ENCODE assay signal across 8 mouse cellular contexts in genomic region chr12:70228155-70228554, GRCm38 (mm10). TPM values are rescaled to one million over a fixed set of nuclear protein-coding genes. Genes with fewer than 3 reads are reported as not detected.
DNase-seq lines count a peak whose midpoint lies in the region; ATAC-seq lines count a peak whose summit lies in the region.
"Had no signal": no experiment of that assay in that cellular context is flagged by ENCODE, and none has a peak within 500 bp of the region (broad histone marks: within the 10 kb centered on the region; RNA-seq: fewer than 3 reads in every experiment).

No protein-coding gene starts in this region.

- no peaks in the 10 kb centered on the region for H3K27me3 ChIP-seq in kidney, embryonic 16.5 days (ENCODE audit: insufficient read depth, low read length)
- no peaks in the 10 kb centered on the region for H3K27me3 ChIP-seq in embryonic facial prominence, embryonic 15.5 days
- H3K27me3 ChIP-seq in intestine, embryonic 16.5 days (replicated peaks; ENCODE audit: control insufficient read depth, insufficient read depth, low read length), result no peaks in the 10 kb centered on the region
- peaks cover 6% of the 10 kb centered on the region; the same call in 1 of the 2 replicates for H3K27me3 ChIP-seq in midbrain, embryonic 15.5 days (replicated peaks)

- 73% methylated on average over 11 of the region's 11 CpGs for WGBS in kidney, embryonic 16.5 days
- 74% methylated on average over 11 of the region's 11 CpGs for WGBS in embryonic facial prominence, embryonic 15.5 days
- 66% methylated on average over 11 of the region's 11 CpGs for WGBS in intestine, embryonic 16.5 days
- WGBS in midbrain, embryonic 15.5 days, result 69% methylated on average over 11 of the region's 11 CpGs

- no peaks in the 10 kb centered on the region for H3K36me3 ChIP-seq in kidney, embryonic 16.5 days (ENCODE audit: insufficient read depth, low read length)
- no peaks in the 10 kb centered on the region for H3K36me3 ChIP-seq in embryonic facial prominence, embryonic 15.5 days
- H3K36me3 ChIP-seq in intestine, embryonic 16.5 days (ENCODE audit: control insufficient read depth, insufficient read depth, low read length), result no peaks in the 10 kb centered on the region
- H3K36me3 ChIP-seq in midbrain, embryonic 15.5 days (replicated peaks), result no peaks in the 10 kb centered on the region

- H3K4me2 ChIP-seq in kidney, embryonic 16.5 days (replicated peaks; ENCODE audit: low read depth, low read length), result peak overlapping the region; percentile 95
- peak overlapping the region; percentile 84 for H3K4me2 ChIP-seq in embryonic facial prominence, embryonic 15.5 days (replicated peaks)
- H3K4me2 ChIP-seq in intestine, embryonic 16.5 days (ENCODE audit: low read depth, low read length), result peak overlapping the region; percentile 90
- peak overlapping the region; percentile 72; the same call in 1 of the 2 replicates for H3K4me2 ChIP-seq in midbrain, embryonic 15.5 days

- no peak for DNase-seq in kidney, adult 11 months
- no peak for DNase-seq in layer of hippocampus, postnatal 10 days (ENCODE audit: low spot score in 2 of 2)
- DNase-seq in thymus, adult 18-20 months, result no peak
- DNase-seq: right cerebral cortex, postnatal 14 days had no signal

- H3K4me1 ChIP-seq in kidney, embryonic 16.5 days (ENCODE audit: insufficient read depth, low read length), result peaks cover 22% of the 10 kb centered on the region
- peaks cover 20% of the 10 kb centered on the region for H3K4me1 ChIP-seq in embryonic facial prominence, embryonic 15.5 days
- peaks cover 12% of the 10 kb centered on the region for H3K4me1 ChIP-seq in intestine, embryonic 16.5 days (ENCODE audit: control insufficient read depth, insufficient read depth, low read length)
- peaks cover 17% of the 10 kb centered on the region for H3K4me1 ChIP-seq in midbrain, embryonic 15.5 days

- peak overlapping the region; percentile 64; the same call in 1 of the 2 replicates for H3K4me3 ChIP-seq in kidney, embryonic 16.5 days (ENCODE audit: low read length)
- peak overlapping the region; percentile 54 for H3K4me3 ChIP-seq in embryonic facial prominence, embryonic 15.5 days (replicated peaks)
- peak overlapping the region; percentile 59 for H3K4me3 ChIP-seq in intestine, embryonic 16.5 days (ENCODE audit: low read length)
- no peak overlapping the region; the same call in 1 of the 2 replicates for H3K4me3 ChIP-seq in midbrain, embryonic 15.5 days

- ATAC-seq in kidney, embryonic 16.5 days (ENCODE audit: low FRiP score, low TSS enrichment), result no peak; the same call in 1 of the 2 replicates
- no peak for ATAC-seq in embryonic facial prominence, embryonic 15.5 days (ENCODE audit: insufficient number of reproducible peaks, low FRiP score, low TSS enrichment, low read depth)
- ATAC-seq in intestine, embryonic 16.5 days, result peak; percentile 36
- no peak for ATAC-seq in midbrain, embryonic 15.5 days (replicated peaks)

- no peaks in the 10 kb centered on the region for H3K9me3 ChIP-seq in kidney, embryonic 16.5 days (ENCODE audit: low read length)
- H3K9me3 ChIP-seq in embryonic facial prominence, embryonic 15.5 days (replicated peaks), result no peaks in the 10 kb centered on the region
- no peaks in the 10 kb centered on the region for H3K9me3 ChIP-seq in intestine, embryonic 16.5 days (ENCODE audit: control insufficient read depth, low read length)
- no peaks in the 10 kb centered on the region for H3K9me3 ChIP-seq in midbrain, embryonic 15.5 days

- H3K9ac ChIP-seq in kidney, embryonic 16.5 days (replicated peaks; ENCODE audit: low read length), result peak overlapping the region; percentile 78
- H3K9ac ChIP-seq in embryonic facial prominence, embryonic 15.5 days, result no peak overlapping the region
- peak overlapping the region; percentile 74 for H3K9ac ChIP-seq in intestine, embryonic 16.5 days (ENCODE audit: low read depth, low read length)
- no peak overlapping the region for H3K9ac ChIP-seq in midbrain, embryonic 15.5 days

- peak overlapping the region; percentile 61 for H3K27ac ChIP-seq in kidney, embryonic 16.5 days (ENCODE audit: low read length)
- 0 out of 2 replicates have a peak overlapping the region, but pooled peaks have one; percentile 44 for H3K27ac ChIP-seq in embryonic facial prominence, embryonic 15.5 days (replicated peaks)
- peak overlapping the region; percentile 66 for H3K27ac ChIP-seq in intestine, embryonic 16.5 days (ENCODE audit: low read length)
- H3K27ac ChIP-seq in midbrain, embryonic 15.5 days, result no peak overlapping the region

RNA-seq across cellular contexts. Expression of gene Pygl, which starts 3.1 kb away (rescaled TPM):
- polyA plus RNA-seq in kidney, embryonic 16.5 days (2015; fragmentation: Nextera tagmentation; extraction: Ambion mirVana), result 47.9 and 49.1 TPM in 2 replicates
- polyA plus RNA-seq in embryonic facial prominence, embryonic 15.5 days (2015; fragmentation: Nextera tagmentation; extraction: Ambion mirVana), result 32.3 and 37.3 TPM in 2 replicates
- polyA plus RNA-seq in intestine, embryonic 16.5 days (2015; fragmentation: Nextera tagmentation; extraction: Ambion mirVana), result 24.3 and 27.6 TPM in 2 replicates
- 8.6 and 9.1 TPM in 2 replicates for polyA plus RNA-seq in midbrain, embryonic 15.5 days (2015; fragmentation: Nextera tagmentation; extraction: Ambion mirVana)
- total RNA-seq in layer of hippocampus, postnatal 10 days (2021), result 1 to 10 TPM; 4.2 to 5.3 TPM

Comparison
In these comparisons a context has a peak if more than half of its experiments do, and no peak if none do; other contexts are left out.
1. H3K9ac ChIP-seq: peak in kidney, embryonic 16.5 days (single experiment) and intestine, embryonic 16.5 days (single experiment); none in embryonic facial prominence, embryonic 15.5 days (single experiment) and midbrain, embryonic 15.5 days (single experiment).
2. Peak in every context shown above with its lines, with median percentiles within 50 percentile points of each other: H3K4me2 ChIP-seq.